Mouse (Mus musculus): ENCODE data around the gene Gm29110. TPM values are rescaled to one million over a fixed set of nuclear protein-coding genes. Genes with fewer than 3 reads are reported as not detected.
"Not testable (repeated sequence)": the region's sequence is repeated elsewhere in the genome, so short reads cannot be mapped to it uniquely, and the experiment has no call there.

Gm29110 gene
- polyA plus RNA-seq (2012; ENCODE audit: insufficient read depth, low replicate concordance), result not detected in 2 replicates

DNA sequence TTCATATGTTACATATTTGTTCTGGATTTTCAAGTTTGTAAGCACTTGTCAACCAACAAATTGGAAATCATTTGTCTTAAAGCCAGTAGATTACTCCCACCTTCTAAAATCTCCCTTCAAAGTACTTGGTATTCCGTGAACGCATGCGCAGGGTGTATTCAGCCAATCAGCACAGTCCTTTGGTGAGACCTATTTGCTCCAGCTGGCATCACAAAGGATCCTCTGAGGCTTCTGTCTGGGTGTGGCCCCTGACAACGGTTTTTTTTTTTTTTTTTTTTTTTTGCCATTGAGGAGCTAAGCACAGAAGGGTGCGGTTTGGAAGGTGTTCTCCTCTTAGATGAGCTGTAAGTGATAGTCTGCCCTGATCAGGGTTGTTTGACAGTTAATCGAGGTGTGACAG lies at the start of gene Gm29110:
Gm29110 (plus strand) TSS at position 301 of the 400 bp plus-strand sequence.
- H3K36me3 ChIP-seq (replicated peaks; ENCODE audit: low read length); H3K27me3 ChIP-seq (replicated peaks); H3K9me3 ChIP-seq; H3K4me3 ChIP-seq (replicated peaks); H3K4me1 ChIP-seq: not testable (repeated sequence)

Other genes starting within 250 kb of the Gm29110 start
- not detected in 2 replicates for gene Gm21913, start 153.4 kb downstream of the Gm29110 start, polyA plus RNA-seq (2012; ENCODE audit: insufficient read depth, low replicate concordance)